Mouse (Mus musculus): Measurements from ENCODE around the gene Rbm3.

Rbm3 gene

GRCm38 (mm10) chrX:8145153-8145991 is at the start of gene Rbm3:
TSS of gene Rbm3 (minus strand) at chrX:8145880.
- peak; percentile 87 for DNase-seq (ENCODE audit: low read depth, low spot score)

- no peak for DNase-seq (ENCODE audit: low read depth, low spot score)
Measured at GRCm38 (mm10) chrX:8193419-8193723, 47.7 kb upstream of the Rbm3 start, which contains the start of gene Ebp. TSS of gene Ebp (minus strand) at chrX:8193512.

GRCm38 (mm10) chrX:8192640-8193418 is 47.1 kb upstream of the Rbm3 start:
- DNase-seq (ENCODE audit: low read depth, low spot score): peak; percentile 83

- DNase-seq (ENCODE audit: low read depth, low spot score): no peak
Measured at GRCm38 (mm10) chrX:8192126-8192639, 46.5 kb upstream of the Rbm3 start.

DNA sequence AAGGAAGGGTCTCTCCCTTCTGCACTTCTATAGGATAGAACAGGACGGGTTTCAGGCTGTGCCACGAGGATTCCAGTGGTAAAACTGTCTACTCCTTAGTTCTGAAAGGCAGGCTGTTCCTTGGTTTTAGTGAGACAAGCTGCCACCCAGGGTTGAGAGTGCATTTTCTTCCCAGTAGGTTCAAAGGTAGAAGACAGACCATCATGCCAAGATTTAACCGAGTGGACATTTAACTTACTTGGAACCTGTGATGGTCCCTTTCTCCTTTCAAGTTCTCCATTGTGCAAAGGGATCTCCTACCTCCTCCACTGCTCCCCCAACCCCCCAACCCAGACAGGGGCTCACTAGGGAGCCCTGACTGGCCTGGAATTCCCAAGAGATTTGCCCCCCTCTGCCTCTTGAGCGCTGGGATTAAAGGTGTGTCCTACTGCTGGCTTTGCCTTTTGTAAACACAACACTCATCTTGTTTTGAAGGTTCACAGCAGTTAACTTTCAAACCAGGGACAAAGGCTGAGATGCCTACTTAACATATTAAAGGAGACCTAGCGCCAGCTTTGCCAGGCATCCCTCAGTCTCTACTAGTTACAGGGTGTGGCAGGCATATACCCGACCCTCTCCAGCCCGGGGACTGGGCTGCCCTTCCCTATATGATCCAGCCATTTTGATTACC is 37.3 kb upstream of the Rbm3 start:
- no peak for DNase-seq (ENCODE audit: low read depth, low spot score)

DNA sequence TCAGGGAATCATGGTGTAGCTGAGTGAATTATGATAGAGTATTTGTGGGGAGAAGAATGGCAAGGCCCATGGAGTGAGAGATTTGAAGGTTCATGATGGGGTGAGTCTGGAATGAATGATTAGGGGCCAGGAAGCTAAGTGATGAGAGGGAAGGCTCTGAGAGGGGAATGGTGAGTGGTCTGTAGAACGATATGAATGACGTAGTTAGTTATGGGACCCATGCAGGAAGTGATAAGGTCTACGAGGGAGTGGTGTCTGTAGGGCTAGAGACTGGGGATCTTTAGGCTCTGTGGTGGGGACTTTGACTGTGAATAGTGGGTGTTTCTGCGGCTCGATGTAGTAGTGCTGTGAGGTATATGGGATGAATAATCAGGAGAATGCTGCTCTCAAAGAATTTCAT is 34.0 kb upstream of the Rbm3 start:
- no peak for DNase-seq (ENCODE audit: low read depth, low spot score)

GRCm38 (mm10) chrX:8178871-8179270 is 33.2 kb upstream of the Rbm3 start:
- no peak for DNase-seq (ENCODE audit: low read depth, low spot score)

GRCm38 (mm10) chrX:8175504-8176385 is 30.1 kb upstream of the Rbm3 start, which contains the start of gene Tbc1d25:
TSS of gene Tbc1d25 (minus strand) at chrX:8176181.
- DNase-seq (ENCODE audit: low read depth, low spot score): peak; percentile 90

DNA sequence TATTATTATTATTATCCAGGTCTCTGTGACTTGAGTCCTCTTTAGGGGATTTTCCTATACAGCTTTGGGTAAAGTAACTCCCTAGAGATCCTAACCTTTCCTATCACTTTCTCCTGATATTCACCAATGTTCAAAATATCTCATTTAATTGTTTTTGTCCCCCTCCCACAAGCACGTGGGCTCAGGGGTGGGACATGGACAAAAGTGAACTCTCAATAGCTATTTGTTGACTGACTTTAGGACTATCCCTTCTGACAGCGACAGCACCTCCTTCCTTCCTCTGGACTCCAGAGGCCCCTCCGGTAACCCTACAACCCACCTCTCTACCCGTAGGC is 29.5 kb upstream of the Rbm3 start:
- no peak for DNase-seq (ENCODE audit: low read depth, low spot score)

DNA sequence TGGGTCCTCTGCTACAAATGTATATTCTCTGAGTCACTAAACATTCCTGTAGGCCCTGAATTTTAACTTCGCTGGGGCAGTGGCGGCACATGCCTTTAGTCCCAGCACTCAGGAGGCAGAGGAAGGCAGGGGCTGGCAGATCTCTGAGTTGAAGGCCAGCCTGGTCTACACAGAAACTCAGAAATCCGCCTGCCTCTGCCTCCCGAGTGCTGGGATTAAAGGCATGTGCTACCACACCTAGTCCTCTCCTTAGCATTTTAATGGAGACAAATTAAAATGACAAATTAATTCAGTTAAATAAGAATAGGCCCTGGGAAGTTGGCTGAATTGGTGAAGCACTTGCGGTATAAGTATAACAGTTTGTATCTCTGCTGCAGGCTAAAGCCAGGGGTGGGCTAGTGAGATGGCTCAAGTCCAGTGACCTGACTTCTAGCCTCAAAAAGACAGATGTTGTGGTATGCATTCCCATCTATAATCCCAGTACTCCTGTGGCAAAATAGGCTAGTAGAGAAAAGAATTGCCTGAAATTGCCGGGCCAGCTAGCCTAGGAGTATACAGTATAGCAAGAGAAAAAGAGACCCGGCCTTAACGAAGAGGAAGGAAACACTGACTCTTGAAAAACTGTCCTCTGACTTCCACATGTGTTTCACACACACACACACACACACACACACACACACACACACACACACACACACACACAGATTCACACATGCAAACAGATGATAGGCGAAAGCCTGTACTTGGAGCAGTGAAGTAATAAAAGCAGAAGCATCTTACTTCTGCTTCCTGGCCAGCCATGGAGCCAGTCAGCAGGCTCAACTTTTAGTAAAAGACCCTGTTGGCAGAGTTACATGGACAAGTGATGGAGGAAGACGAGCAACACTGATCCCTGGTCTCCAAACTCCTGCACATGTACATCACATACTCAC is 22.3 kb upstream of the Rbm3 start:
- no peak for DNase-seq (ENCODE audit: low read depth, low spot score)

GRCm38 (mm10) chrX:8164471-8164870 is 18.8 kb upstream of the Rbm3 start:
- no peak for DNase-seq (ENCODE audit: low read depth, low spot score)

GRCm38 (mm10) chrX:8163076-8163475 is 17.4 kb upstream of the Rbm3 start:
- peak; percentile 18 for DNase-seq (ENCODE audit: low read depth, low spot score)

GRCm38 (mm10) chrX:8143750-8144149 is 1.9 kb downstream of the Rbm3 start:
- DNase-seq (ENCODE audit: low read depth, low spot score): no peak

DNA sequence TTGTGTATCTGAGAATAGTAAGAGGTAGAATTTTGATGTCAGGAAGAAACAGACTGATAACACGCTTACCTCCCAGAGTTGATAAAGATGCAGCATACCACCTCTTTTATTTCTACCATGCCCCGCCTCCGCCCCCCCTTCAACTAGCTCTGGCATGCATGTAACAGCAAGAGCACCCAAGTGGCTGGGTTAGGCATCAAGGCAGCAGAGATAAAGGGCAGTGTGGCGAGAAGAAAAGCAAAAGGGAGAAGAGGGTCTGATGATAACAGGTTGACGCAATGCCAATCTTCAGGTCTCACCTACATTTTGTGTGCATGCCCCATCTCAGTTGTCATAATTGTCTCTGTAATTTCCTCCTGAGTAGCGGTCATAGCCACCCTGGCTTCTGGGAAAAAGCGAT is 2.7 kb downstream of the Rbm3 start:
- DNase-seq (ENCODE audit: low read depth, low spot score): no peak

DNA sequence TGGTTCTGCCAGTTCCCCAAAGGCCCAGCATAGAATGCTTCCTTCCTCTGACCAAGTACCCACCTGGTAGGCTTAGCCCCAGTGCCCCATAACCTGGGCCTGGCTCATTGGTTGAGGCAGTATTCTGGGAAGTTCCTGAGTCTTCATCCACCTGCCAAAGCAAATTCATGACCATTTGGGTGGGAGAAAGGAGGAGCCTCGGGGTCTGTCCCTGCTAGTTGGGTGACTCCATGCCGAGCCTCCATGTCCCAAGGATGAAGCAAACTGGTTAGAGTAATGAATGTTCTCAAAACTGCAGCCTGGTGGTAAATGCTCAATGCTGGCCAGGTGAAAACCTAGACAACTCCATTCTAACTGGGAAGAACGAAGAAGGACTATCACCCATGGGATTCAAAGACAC is 4.6 kb downstream of the Rbm3 start:
- no peak for DNase-seq (ENCODE audit: low read depth, low spot score)

- no peak for DNase-seq (ENCODE audit: low read depth, low spot score)
Measured at GRCm38 (mm10) chrX:8140446-8140845, 5.2 kb downstream of the Rbm3 start.

DNA sequence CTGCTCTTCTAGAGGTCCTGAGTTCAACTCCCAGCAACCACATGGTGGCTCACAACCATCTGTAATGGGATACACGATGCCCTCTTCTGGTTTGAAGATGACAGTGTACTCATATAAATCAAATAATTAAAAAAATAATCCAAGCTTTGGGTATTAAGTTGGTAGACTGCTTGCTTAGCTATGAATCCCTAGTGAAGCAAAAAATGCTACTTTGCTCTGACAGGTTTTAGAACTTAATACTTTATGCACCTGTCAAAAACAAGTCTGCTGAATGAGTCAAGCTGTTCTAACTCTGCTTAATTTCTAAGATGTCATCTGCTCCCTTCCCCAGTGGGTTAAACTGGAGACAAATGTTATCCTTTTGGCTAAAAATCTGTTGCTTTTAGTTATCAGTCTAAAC is 6.2 kb downstream of the Rbm3 start:
- DNase-seq (ENCODE audit: low read depth, low spot score): no peak

DNA sequence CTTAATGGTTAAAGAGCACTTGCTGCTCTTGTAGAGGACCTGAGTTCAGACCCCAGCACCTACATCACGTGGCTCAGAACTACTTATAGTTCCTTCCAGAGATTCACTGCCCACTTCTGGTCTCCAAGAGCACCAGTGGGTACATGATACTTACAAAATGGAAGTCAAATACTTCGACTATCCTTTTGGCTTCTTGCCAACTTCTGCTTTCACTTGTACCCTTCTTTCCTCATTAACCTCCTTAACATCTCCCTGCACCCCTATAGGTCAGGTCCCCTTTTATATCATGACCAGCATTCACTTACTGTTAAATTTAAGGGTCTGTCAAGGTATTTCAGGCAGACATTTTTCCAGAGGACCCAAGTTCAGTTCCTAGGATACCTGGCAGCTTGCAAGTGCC is 9.8 kb downstream of the Rbm3 start:
- no peak for DNase-seq (ENCODE audit: low read depth, low spot score)

DNA sequence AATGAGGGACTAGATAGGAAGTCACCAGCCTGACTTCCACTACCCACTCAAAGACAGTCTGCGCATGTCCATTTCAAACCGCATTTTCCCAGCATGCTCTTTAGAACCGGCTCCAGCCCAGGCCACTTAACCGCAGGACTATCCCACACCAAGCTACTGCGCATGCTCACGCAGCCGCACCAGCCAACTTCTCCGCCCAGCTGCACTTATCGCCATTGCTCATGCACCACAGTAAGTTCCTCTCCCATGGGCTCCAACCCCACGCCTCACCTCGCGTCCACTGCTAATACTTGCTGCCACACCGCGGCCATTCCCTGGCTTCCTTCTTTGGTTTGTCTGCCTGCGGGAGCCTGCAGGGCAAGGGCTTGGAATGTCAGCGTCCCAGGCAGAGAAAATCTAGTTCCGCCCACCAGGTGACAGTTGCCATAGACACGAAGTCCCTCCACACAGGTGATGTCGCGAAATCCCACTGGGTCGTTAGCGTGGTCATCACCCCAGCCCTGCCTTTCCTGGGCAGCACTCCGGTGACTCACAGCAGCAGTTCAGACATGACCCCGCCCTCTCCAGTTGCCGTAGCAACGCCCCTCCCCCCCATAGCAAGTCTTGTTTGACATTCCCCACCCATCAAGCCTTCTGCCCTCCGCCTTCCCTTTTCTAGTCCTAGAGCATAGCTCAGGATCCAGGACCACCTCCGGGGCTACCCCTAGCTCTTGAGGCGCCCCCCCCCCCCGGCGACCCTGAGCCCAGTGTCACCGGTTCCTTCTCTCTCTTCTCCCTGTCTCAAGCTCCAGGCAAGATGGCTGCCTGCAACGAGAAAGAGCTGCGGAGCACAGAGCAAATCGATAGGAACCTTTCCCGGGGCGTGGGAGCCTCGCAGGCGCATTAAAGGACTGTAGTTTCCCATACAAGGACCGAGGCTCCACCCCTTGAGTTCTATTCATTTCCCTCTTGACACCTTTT is 13.4 kb downstream of the Rbm3 start, which contains the start of gene Wdr13:
Gene Wdr13, minus strand, starts transcription at position 876 of the 960 bp plus-strand sequence.
- peak; percentile 96 for DNase-seq (ENCODE audit: low read depth, low spot score)

Data from skeletal muscle tissue, adult 2 months (tissue).